Mouse (Mus musculus) heart, postnatal 36 days (tissue): ENCODE results near the gene D17H6S53E. TPM values are rescaled to one million over a fixed set of nuclear protein-coding genes. Genes with fewer than 3 reads are reported as not detected.
A peak's percentile ranks its signal among the peaks of the same experiment; 100 is the strongest.

Source experiments
- DNase-seq, 2 experiments: peaks; one replicate each; pipeline ENCODE4 v3.0.0; 2021 to 2022
- intact Hi-C: fragments of 180-260 bp; cut with DNase I; formaldehyde crosslinking; loops from one replicate; pipeline ENCODE4 v1.15.1; 2025
- total RNA-seq, 2 experiments: library from RNA; stranded (reverse); gene quantifications; 2 replicates each; pipeline ENCODE4 v1.2.3; 2021

D17H6S53E gene
- total RNA-seq, 2 experiments from 2014 or later, result 25.7 to 26.4 TPM

DNA sequence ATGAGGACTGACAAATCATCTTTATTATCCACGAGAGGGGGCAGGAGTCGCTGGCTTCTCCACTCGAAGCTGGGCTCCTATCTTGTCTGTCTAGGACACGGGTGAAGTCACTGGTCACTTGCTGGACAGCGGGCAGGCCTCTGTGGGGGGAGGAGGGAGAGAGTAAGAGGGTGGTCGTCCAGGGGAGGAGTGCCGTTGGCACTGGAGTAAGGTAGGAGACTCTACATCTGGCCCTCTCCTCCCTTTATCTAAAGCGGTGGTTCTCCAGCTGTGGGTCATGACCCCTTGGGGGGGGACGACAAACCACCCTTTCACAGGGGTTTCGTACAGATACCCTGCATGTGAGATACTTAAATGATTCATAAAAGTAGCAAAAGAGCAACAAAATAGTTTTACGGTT is 2.8 kb downstream of the D17H6S53E start:
- intact Hi-C loops, result loop anchor here (5.0 kb wide), 1 partner anchor 33 kb away; the partner anchor contains the start of gene Prrc2a

DNA sequence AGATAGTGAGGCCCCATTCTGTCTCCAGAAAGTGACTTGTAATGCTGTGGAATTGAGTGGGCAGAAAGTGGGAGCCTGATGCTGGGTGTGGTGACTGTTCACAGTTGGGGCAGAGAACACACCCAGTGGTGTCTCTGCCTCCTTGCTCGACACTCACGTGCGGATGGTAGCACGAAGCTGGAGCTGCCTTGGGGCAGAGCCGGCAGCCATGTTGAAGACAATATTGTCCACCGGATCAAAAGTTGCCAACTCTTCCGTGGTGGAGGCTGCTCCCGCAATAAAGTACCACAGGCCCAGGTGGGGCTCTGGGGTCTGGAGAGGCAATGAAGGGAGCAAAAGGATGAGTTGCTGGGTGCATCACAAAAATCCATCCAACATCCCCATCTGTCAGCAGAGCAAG is 4.9 kb downstream of the D17H6S53E start:
- intact Hi-C loops, result loop anchor here (10.0 kb wide), 1 partner anchor 296 kb away; the partner anchor contains the start of genes Dxo and Stk19
- DNase-seq, result no peak

More for the DNA sequence above, 2.8 kb downstream of the D17H6S53E start:
- no peak for DNase-seq

DNA sequence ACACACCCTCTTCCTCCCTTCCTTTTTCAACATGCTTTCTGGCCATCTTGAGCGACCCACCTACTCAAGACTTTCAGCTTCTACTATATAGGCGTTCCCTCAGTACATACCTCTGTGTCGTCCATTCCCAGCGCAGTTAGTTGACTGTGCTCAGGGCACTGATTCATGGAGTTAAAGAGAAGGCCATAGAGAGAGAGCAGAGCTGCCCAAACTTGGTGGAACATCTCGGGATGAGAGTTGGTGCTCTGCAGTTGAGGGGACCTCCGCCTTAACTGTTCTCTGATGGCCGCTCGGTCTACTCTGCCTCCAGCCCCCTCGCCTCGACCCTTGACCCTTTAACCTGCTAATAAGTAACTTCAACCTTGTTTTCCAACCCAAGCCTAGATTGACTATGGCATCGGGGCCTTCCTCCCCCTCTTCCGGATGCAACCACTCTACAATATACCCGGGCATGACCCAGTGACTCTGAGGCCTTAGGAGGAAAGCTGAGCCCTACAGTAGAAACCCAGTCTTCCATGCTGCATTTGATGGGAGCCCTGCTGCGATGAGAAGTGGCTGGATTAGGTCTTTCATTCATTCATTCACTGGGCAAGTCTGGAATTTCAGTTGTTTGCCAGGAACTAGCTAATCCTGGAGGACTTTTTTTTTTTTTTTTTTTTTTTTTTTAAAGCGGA is 5.5 kb downstream of the D17H6S53E start, which contains the start of gene Apom:
TSS of gene Apom (minus strand) at position 551 of the 674 bp plus-strand sequence.
- intact Hi-C loops, result loop anchor here (10.0 kb wide), 1 partner anchor 297 kb away; the partner anchor contains the start of genes Dxo and Stk19
- DNase-seq, result no peak

DNA sequence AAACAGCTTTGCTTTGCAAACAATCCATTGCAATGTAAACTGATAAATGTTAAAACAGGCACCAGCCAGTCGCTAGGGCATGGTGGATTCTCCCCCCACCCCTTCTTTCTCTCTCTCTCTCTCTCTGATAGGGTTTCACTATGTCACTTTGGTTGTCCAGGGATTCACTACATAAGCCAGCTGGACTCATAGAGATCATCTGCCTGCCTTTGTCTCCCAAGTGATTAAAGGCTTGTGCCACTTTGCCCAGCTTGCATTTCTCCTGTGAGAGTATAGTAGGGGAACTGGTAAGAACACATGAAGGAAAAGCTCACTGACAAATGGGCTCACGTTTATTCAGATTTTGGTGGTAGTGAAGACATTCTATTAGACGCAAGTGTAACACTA is 6.0 kb downstream of the D17H6S53E start:
- DNase-seq, result no peak
- intact Hi-C loops, result loop anchor here (10.0 kb wide), 1 partner anchor 297 kb away; the partner anchor contains the start of genes Dxo and Stk19

DNA sequence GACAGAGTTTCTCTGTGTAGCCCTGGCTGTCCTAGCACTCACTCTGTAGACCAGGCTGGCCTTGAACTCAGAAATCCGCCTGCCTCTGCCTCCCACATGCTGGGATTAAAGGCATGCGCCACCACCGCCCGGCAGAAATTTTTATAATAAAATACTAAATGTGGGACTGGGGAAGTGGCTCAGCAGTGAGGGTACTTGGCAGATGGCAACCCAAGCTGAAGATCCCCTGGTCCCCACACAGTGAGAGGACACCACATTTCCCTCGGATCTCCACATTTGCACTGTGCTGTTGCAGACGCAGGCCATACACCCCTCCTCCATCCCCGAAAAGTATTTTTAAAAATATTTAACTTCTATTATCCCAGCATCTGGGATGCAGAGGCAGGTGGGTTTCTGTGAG is 7.3 kb downstream of the D17H6S53E start:
- DNase-seq, result no peak
- intact Hi-C loops, result loop anchor here (10.0 kb wide), 1 partner anchor 299 kb away; the partner anchor contains the start of genes Dxo and Stk19

DNA sequence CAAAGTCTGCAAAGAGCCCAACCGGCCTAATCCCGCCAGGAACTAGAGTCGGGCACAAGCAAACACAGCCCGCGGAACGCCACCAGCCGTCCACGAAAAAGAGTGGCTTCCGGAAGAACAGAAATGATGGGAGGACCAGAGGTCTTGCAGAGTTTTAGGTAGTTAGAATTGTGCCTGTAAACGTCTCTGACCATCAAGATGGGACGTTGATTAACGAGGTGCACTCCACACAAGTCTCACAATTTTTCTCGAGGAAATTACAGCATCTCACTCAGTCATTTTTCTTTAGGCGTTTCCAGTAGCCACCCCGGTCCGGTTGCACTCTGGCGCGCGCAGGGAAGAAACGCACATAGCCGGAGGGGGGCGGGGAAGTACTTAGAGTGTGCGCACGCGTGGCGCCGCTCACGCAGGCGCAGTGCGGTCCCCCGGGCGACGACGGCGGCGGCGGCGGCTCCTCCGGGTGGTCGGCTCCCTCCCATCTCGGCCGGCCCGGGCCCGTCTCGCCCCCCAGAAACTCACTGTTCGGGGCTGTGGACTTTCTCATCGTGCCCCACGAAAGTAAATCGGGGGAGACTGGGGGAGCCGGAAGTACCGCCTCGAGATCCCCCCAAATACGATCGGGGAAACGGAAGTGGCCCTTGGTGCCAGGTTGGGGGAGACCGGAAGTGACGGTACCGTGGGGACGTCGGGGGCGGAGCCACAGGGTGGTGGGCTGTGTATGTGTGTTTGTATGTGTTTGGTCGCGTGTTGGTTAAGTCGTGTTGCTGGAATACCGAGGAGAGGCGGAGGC is 8.8 kb downstream of the D17H6S53E start, which contains the start of gene Bag6:
TSS of gene Bag6 (plus strand) at position 378 of the 790 bp plus-strand sequence.
- peak; percentile 93 to 98 for DNase-seq
- intact Hi-C loops, result loop anchor here (1.0 to 10.0 kb wide), 2 partner anchors 9 to 300 kb away; partner anchors contain the start of genes D17H6S53E, Dxo and Stk19

DNA sequence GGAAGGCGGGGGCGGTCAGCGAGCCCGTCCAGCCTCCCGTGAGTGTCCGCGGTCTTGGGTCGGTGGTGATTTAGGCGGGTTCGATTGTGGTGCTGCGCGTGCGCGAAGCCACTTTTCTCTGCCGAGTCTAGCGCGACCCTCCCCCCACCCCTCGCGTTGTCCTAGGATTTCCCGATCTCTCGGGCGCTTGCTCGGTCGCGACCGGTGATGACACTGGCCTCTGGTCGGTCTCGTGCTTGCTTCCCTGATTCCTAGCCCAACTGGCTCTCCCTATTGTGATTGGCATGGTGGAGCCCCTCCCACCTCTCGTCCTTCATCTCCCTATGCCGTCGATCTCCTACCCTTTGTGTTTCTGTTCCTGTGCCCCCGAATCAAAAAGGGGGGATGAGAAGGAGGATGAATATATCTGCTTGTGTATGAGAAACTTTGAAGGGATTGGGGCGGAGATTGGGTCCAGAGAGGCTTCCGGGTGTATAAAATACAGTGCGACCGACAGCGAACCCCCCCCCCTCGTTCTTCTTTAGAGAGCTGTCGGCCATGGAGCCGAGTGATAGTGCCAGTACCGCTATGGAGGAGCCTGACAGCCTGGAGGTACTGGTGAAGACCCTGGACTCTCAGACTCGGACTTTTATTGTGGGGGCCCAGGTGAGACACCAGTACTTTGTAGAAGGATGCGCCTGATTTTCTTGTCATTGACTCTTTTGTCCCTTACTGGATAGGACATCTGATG is 9.6 kb downstream of the D17H6S53E start:
- no peak for DNase-seq
- intact Hi-C loops, result loop anchor here (2.0 to 10.0 kb wide), 2 partner anchors 25 to 301 kb away; partner anchors contain the start of genes Dxo and Stk19

DNA sequence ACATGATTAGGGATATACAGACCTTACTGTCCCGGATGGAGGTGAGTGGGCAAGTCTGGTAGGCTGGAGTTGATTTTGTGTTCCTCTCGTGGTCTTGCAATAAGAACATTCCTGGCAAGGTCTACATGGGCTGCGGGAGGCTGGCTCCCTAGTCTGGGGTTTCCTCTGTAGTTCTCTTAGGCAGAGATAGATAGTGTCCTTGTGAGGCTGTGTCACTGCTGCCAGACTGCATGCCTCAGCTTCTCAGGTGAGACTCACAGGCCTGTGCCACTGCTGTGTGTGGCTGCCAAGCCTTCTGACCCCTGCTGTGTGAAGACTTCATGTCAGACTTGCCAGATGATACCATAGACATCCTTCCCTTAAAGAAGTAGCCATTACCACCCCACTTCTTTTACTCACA is 13.1 kb downstream of the D17H6S53E start:
- intact Hi-C loops, result loop anchor here (10.0 kb wide), 1 partner anchor 304 kb away; the partner anchor contains the start of genes Dxo and Stk19

DNA sequence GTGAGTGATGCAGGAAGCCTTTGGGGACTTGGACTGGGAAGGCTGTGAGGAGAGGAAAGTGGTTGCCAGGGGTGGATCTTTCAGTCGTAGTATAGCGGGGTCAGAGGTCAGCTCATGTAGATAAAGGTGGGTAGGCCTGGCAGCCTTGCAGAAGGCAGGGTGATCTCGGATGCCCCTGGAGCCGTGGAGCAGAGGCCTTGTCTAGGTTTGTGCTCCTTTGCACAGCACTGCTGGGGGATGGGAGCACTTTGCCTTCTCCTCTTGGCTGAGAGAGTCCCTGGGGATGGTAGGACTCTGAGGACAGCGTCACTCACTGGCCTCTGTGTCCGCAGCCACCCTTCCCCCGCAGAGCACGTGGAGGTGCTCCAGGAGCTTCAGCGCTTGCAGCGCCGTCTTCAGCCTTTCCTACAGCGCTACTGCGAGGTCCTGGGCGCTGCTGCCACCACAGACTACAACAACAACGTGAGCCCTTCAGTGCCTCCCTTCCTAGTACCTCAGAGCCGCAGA is 14.4 kb downstream of the D17H6S53E start:
- no peak for DNase-seq
- intact Hi-C loops, result no loop called here

More for the DNA sequence above, 13.1 kb downstream of the D17H6S53E start:
- no peak for DNase-seq

DNA sequence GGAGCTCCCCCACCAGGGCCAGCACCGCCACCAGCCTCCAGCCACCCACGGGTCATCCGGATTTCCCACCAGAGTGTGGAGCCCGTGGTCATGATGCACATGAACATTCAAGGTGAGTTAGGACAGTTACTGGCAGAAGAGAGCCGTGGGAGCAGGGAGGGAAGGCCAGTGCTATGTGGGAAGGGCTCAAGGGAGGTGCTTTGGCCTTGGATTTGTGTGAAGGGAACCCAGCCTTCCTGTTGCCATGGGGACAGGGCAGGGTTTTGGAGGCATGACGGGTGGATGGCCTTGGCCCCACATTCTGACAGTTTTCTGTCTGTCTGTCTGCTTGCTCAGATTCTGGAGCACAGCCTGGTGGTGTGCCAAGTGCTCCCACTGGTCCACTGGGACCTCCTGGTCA is 15.8 kb downstream of the D17H6S53E start:
- DNase-seq, result no peak
- intact Hi-C loops, result no loop called here

DNA sequence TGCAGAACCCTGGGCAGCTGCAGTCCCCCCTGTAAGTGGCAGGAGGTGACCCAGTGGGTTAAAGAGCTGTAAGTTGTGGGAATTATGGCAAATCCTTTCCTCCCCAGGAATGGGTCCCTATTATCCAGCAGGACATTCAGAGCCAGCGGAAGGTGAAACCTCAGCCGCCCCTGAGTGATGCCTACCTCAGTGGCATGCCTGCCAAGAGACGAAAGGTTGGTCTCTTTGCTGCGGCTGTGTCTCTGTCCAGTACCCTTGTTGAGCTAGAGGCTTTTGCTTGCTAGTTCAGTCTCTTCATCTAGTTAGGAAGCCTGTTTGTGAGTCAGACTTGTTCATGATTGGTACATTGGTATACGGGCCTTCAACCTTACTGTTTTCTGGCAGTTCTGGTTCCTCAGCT is 20.0 kb downstream of the D17H6S53E start:
- no peak for DNase-seq
- intact Hi-C loops, result no loop called here

DNA sequence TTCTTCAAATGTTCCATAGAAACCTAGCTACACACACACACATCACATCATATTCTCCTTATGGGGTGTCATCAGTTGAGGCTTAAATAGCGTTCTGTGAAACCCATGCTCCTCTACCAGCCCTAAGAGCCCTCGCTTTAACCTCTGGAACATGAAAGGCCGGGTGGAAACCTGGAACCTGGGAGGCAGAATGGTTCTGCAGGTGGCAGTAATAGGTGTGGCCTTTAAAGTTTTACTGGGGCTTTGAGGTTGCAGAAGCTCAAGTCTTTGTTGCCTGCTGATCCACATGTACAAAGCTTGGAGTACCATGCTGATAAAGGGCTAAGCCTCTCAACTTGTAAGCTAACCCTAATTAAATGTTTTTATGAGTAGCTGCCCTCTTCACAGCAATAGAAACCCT is 21.2 kb downstream of the D17H6S53E start:
- intact Hi-C loops, result no loop called here
- DNase-seq, result no peak

DNA sequence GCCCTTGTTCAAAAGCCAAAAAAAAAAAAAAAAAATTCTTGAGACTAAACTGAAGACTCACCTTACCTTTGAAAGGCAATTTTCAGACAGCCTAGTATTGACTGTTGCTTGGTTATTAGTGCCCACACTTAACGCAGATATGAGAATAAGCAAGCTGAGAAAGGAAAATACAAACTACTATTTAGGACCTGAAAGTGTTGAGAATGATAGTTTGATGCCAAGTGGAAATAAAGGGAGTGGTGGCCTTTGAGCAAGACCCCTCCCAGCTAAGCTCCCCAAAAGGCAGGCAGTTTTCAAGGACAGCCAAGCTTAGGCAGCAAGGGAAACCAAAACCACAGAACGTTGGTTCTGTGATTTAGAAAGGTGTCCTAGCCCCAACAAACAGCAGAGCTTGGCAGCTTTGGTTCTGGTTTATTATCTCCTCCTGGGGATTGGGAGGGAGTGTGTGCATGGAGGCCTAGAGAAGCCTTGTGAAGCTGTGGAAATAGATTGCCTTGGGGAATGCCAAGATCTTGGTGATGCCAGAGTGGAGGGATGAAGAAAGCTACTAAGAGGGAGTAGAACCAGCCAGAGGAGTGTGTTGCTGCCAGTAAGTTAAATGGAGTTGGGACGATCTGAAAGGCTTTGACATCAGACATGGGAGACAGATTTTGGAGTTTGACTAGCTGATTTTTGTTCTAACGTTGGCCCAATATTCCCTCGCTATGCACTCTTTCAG is 21.9 kb downstream of the D17H6S53E start:
- no peak for DNase-seq
- intact Hi-C loops, result no loop called here

DNA sequence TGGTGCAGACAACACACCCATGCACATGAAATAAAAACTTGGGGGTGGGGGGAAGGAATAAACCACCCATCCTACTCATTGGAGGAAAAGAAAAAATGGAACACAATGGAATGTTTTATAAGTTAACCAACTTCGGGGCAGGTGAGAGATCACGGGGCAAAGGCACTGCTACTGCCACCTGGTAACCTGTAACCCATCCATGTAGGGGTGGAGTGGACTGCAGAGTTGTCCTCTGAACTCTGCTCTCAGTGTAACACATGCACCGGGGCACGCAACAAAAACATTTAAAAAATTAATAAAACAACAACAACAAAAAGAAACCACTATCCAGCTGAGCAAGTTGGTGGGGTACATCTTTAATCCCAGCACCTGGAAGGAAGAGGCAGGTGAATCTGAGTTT is 25.9 kb downstream of the D17H6S53E start:
- DNase-seq, result no peak
- intact Hi-C loops, result no loop called here

DNA sequence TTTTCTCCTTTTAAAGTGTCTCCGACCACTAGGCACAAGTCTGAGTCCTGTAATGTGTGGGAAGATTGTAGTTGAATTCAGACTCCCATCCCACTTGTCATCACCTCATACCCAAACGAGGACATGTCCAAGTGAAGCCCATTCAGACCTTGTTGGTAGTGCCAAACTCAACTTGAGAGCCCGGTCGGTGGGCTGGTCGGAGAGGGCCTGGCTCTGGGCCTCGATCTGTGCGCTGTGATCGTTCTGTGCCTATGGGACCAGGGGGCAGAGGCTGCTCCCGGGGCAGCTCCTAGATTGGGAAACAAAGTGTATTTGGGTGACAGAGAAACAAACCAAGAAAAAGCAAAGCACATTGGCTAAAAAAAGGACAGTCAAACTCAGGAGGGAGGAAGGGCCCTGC is 26.9 kb downstream of the D17H6S53E start:
- DNase-seq, result no peak
- intact Hi-C loops, result no loop called here

DNA sequence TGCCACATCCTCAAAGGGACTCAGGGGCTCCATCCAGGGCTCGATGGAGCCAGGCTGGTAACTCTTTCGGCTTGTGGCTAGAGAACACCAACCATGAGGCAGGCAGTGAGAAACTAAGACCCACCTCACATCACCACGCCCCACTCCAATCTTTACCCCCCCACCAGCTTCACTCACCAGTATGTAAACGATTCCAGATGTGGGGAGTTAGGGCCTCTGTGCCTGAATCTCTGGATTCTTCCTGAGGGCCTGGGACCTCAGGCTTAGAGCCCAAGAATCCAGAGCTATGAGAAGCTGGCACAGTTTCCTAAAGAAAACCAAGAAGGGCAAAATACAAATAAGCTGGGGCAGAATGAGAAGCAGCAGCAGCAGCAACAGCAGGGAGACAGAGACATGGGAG is 27.8 kb downstream of the D17H6S53E start:
- DNase-seq, result no peak
- intact Hi-C loops, result no loop called here

DNA sequence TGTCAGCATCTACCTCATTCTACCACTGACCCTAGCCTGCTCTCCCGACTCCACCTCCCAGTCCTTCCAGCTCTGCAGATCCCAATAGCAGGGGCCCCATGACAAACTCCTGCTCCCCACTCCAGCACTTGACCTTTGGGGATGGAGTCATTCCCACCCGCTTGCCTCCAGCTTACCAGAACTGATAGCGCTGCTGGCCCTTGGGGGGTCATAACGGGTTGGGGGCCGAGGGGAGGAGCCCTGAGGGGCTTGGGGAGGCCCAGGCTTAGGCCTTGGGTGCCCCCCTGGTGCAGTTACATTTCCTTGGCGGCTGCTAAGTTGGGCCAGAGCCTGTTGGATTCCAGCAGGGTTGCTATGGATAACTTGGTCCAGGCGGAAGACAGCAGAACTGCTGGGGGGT is 28.4 kb downstream of the D17H6S53E start:
- no peak for DNase-seq
- intact Hi-C loops, result no loop called here

DNA sequence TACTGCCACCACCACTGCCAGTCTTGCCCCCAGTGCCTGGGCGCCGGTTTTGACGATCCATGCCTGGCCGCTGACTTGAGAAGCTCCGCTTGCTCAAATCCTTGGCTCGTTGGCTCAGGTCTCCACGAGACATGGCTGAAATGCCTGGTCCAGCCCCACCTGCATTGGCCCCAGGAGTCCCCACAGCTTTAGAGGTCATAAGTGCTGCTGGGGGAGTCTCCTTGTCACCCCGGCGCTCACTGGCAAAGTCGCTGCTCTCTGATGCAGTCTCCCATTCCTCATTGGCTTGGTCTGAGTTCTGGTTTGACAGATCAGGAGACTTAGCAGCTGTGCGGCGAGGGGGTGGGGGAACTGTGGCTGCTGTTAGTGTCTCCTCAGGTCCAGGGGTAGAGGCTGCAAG is 29.3 kb downstream of the D17H6S53E start:
- no peak for DNase-seq
- intact Hi-C loops, result no loop called here

DNA sequence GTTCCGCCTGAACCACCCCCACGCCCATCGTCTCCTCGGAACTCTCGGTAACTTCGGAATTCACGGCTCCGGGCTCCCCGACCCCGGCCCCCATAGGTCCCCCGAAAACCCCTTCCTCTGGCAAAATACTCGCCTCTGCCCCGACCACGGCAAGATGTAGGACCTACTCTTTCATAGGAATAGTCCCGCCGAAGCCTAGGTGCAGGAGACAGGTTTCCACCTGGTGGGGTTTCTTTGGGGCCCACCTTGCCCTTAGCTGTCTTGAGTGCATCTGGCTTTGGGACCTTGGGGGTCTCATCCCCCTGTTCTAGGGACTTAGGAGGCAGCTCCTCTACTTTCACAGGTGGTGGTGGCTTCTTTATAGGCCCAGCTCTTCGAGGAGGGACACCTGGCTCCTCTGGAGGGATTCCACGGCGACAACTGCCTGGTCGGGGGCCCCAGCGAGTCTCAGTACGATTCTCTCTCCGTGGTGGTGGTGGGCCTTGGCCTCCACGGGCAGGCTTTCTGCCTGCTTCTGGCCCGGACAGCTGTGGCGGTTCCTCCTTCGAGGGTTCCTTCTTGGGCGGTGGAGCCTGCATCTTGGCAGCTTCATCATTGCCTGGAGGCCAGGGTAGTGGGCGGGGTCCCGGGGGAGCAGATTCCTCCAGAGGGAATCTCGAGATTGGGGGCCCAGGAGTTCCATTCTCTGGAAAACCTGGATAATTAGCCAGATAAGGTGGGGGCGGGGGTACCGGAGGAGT is 30.5 kb downstream of the D17H6S53E start:
- intact Hi-C loops, result no loop called here
- no peak for DNase-seq
